In the genomic region with DNA sequence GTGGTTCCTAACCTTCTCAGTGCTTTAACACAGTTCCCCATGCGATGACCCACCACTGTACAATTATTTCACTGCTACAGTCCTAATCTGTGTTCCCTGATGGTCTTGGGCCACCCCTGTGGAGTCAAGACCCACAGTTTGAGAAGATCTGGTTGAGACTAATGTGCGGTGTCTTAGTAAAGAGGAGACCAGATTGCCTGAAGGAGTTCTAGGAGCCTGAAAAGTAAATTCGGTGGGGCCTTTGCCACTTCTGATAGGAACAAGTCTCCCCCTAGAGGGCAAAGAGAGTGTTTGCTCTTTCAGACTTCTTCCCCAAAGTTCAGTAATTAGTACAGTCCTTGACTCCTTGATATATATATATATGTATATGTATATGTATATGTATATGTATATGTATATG, we compare ENCODE assay signal across 9 mouse cellular contexts. TPM values are rescaled to one million over a fixed set of nuclear protein-coding genes. Genes with fewer than 3 reads are reported as not detected.
A peak's percentile ranks its signal among the peaks of the same experiment; 100 is the strongest.
DNase-seq lines count a peak whose midpoint lies in the region; ATAC-seq and TF ChIP-seq lines count a peak whose summit lies in the region.
"Had no signal": no experiment of that assay in that cellular context is flagged by ENCODE, and none has a peak within 500 bp of the region (broad histone marks: within the 10 kb centered on the region; RNA-seq: fewer than 3 reads in every experiment).

No protein-coding gene starts in this region.

- no peak for TF ChIP-seq EP300 in liver, embryonic 14.5 days (IDR thresholded peaks at IDR 0.05; ENCODE audit: low read depth)

- TF ChIP-seq CTCF in liver, embryonic 14.5 days (IDR thresholded peaks at IDR 0.05; ENCODE audit: low read depth): peak; percentile 61
- peak; percentile 64 for TF ChIP-seq CTCF in brain, embryonic 14.5 days (IDR thresholded peaks at IDR 0.05; ENCODE audit: borderline replicate concordance, extremely low read depth, insufficient read depth, insufficient read length)

- no peak overlapping the region for H3K4me2 ChIP-seq in liver, embryonic 14.5 days (ENCODE audit: low read depth)

- TF ChIP-seq POLR2A in brain, embryonic 14.5 days (IDR thresholded peaks at IDR 0.05; ENCODE audit: borderline replicate concordance, extremely low read depth, insufficient read depth, insufficient read length, poor library complexity, severe bottlenecking): no peak

- H3K9ac ChIP-seq in liver, embryonic 14.5 days (replicated peaks): no peak overlapping the region

- no peaks in the 10 kb centered on the region for H3K36me3 ChIP-seq in liver, embryonic 14.5 days (replicated peaks; ENCODE audit: control insufficient read depth, insufficient read depth, low read depth)

- ATAC-seq in liver, embryonic 14.5 days (ENCODE audit: insufficient read depth): no peak

- no peaks in the 10 kb centered on the region for H3K27me3 ChIP-seq in liver, embryonic 14.5 days (ENCODE audit: control insufficient read depth, insufficient read depth, low read length)

- DNase-seq in adrenal gland, postnatal 14 days: peak; percentile 32
- DNase-seq in adrenal gland, adult 18-20 months (ENCODE audit: low spot score in 2 of 2): no peak
- DNase-seq in liver, embryonic 14.5 days (ENCODE audit: low read depth in 3 of 3, low spot score in 3 of 3): peak in 1 of 3 experiments; percentile 41
- DNase-seq in liver: no peak
- peak; percentile 74 for DNase-seq in brain, embryonic 14.5 days (ENCODE audit: low read depth)
- DNase-seq in kidney, postnatal 14 days: peak; percentile 38
- no peak for DNase-seq in ovary, postnatal 14 days (ENCODE audit: low spot score)
- no peak for DNase-seq in spleen, postnatal 10 days (ENCODE audit: low spot score in 2 of 2)

- H3K9me3 ChIP-seq in liver, embryonic 14.5 days (ENCODE audit: control insufficient read depth, low read length): no peaks in the 10 kb centered on the region

- no peak overlapping the region for H3K4me3 ChIP-seq in liver, embryonic 14.5 days (ENCODE audit: insufficient read depth in 1 of 2, low read depth in 2 of 2, low read length in 2 of 2)

- WGBS in liver, embryonic 14.5 days (ENCODE audit: insufficient replicate concordance): 31% methylated on average over 3 of the region's 3 CpGs

- no peaks in the 10 kb centered on the region; a peak in 1 of 4 replicates for H3K4me1 ChIP-seq in liver, embryonic 14.5 days (replicated peaks; ENCODE audit: control insufficient read depth in 2 of 2, insufficient read depth in 2 of 2, low read length in 1 of 2)

- no peak overlapping the region for H3K27ac ChIP-seq in liver, embryonic 14.5 days

RNA-seq across cellular contexts. Expression of a gene that starts 11.8 kb away (rescaled TPM):
- 40.1 and 45.2 TPM in 2 replicates for total RNA-seq in adrenal gland, postnatal 14 days (2021)
- 10 to 100 TPM; 38.1 to 41.2 TPM for total RNA-seq in adrenal gland, adult 18-20 months (2021)
- polyA plus RNA-seq in liver, embryonic 14.5 days (2012; rRNA removed): 9.7 and 15.1 TPM in 2 replicates
- 22.3 and 22.4 TPM in 2 replicates for polyA plus RNA-seq in liver, embryonic 14.5 days (2014; fragmentation: Nextera tagmentation; extraction: Ambion mirVana)
- polyA plus RNA-seq in brain, embryonic 14.5 days (2012; rRNA removed): 53.9 and 60.1 TPM in 2 replicates

RNA-seq across cellular contexts. Expression of a gene that starts 13.3 kb away (rescaled TPM):
- 0.70 and 0.94 TPM in 2 replicates for total RNA-seq in adrenal gland, postnatal 14 days (2021)
- 1 to 10 TPM in 1 of 2 experiments, under 1 TPM in 1; 0.83 to 1.1 TPM for total RNA-seq in adrenal gland, adult 18-20 months (2021)
- 0.01 TPM in 1 of 2 replicates, not detected in the other for polyA plus RNA-seq in liver, embryonic 14.5 days (2012; rRNA removed)
- polyA plus RNA-seq in liver, embryonic 14.5 days (2014; fragmentation: Nextera tagmentation; extraction: Ambion mirVana): not detected in 2 replicates
- 43.2 and 59.2 TPM in 2 replicates for polyA plus RNA-seq in brain, embryonic 14.5 days (2012; rRNA removed)

RNA-seq across cellular contexts. Expression of a gene that starts 41.7 kb away (rescaled TPM):
- not detected in 2 replicates for total RNA-seq in adrenal gland, postnatal 14 days (2021)
- total RNA-seq in adrenal gland, adult 18-20 months (2021): not detected
- not detected in 2 replicates for polyA plus RNA-seq in liver, embryonic 14.5 days (2012; rRNA removed)
- not detected in 2 replicates for polyA plus RNA-seq in liver, embryonic 14.5 days (2014; fragmentation: Nextera tagmentation; extraction: Ambion mirVana)
- not detected in 2 replicates for polyA plus RNA-seq in brain, embryonic 14.5 days (2012; rRNA removed)
- polyA plus RNA-seq: large intestine, adult 2 months had no signal

Comparison
In these comparisons a context has a peak if more than half of its experiments do, and no peak if none do; other contexts are left out.
1. DNase-seq: peak in adrenal gland, postnatal 14 days (single experiment), brain, embryonic 14.5 days (single experiment) and kidney, postnatal 14 days (single experiment); none in adrenal gland, adult 18-20 months (0 of 2), liver (single experiment), ovary, postnatal 14 days (single experiment) and spleen, postnatal 10 days (0 of 2).